Mouse (Mus musculus): Measurements from ENCODE around the gene Fbxl18.

- TF ChIP-seq CTCF (IDR thresholded peaks at IDR 0.05; ENCODE audit: borderline replicate concordance, extremely low read depth, insufficient read depth, insufficient read length) (no peak), POLR2A (IDR thresholded peaks at IDR 0.05; ENCODE audit: borderline replicate concordance, extremely low read depth, insufficient read depth, insufficient read length, poor library complexity, severe bottlenecking) (no peak)
Measured at GRCm38 (mm10) chr5:142899932-142900533, 4.8 kb upstream of the Fbxl18 start.
